Mouse (Mus musculus) embryonic fibroblast, embryonic 13.5 days (primary cell): ENCODE data around the gene A830005F24Rik. TPM values are rescaled to one million over a fixed set of nuclear protein-coding genes. Genes with fewer than 3 reads are reported as not detected.
"Not testable (repeated sequence)": the region's sequence is repeated elsewhere in the genome, so short reads cannot be mapped to it uniquely, and the experiment has no call there.

Experiments
- H3K27ac ChIP-seq: 2 replicates; pipeline ENCODE4 v1.5.1; 2012; ENCODE audit warnings: low read length, control low read depth, inconsistent platforms; ENCODE audit not compliant: insufficient read depth
- H3K4me1 ChIP-seq: 2 replicates; pipeline ENCODE4 v1.6.1; 2011; ENCODE audit warnings: low read length; ENCODE audit not compliant: control insufficient read depth, insufficient read depth
- H3K4me3 ChIP-seq: 2 replicates; pipeline ENCODE4 v1.5.1; 2011; ENCODE audit warnings: mild to moderate bottlenecking, control low read depth, low read length; ENCODE audit not compliant: insufficient read depth
- CTCF ChIP-seq: IDR thresholded peaks from 2 replicates; pipeline ENCODE4 v1.5.1; 2011; ENCODE audit warnings: mild to moderate bottlenecking, control low read depth, low read length, moderate library complexity, borderline replicate concordance; ENCODE audit not compliant: insufficient read depth
- POLR2A ChIP-seq: IDR thresholded peaks from 2 replicates; pipeline ENCODE4 v1.6.1; 2011; ENCODE audit warnings: low read depth, mild to moderate bottlenecking, control low read depth, low read length, moderate library complexity
- polyA plus RNA-seq: library from polyadenylated mRNA; stranded (reverse); fragments of >200 nt; gene quantifications from 2 replicates; pipeline ENCODE4 v1.2.4, GENCODE M21; 2011; ENCODE audit warnings: low read depth; ENCODE audit not compliant: missing spikeins, insufficient read length

Gene A830005F24Rik
- polyA plus RNA-seq, 1 experiment = 1.8 TPM

GRCm38 (mm10) chr13:48502422-48502821, 10.9 kb upstream of the A830005F24Rik start:
- Histone ChIP-seq H3K4me3 (no peak overlapping the region), H3K4me1 (peaks cover 6% of the 10 kb centered on the region), H3K27ac (peak overlapping the region; percentile 75; the same call in 1 of the 2 replicates)
- TF ChIP-seq POLR2A (no peak), CTCF (no peak)

GRCm38 (mm10) chr13:48508661-48509060, 4.7 kb upstream of the A830005F24Rik start:
- TF ChIP-seq CTCF (no peak), POLR2A (no peak)
- Histone ChIP-seq H3K4me1 (no peaks in the 10 kb centered on the region), H3K4me3 (no peak overlapping the region), H3K27ac (no peak overlapping the region)

- no peak for TF ChIP-seq POLR2A
- TF ChIP-seq CTCF = no peak
- no peak overlapping the region for H3K4me3 ChIP-seq
- H3K27ac ChIP-seq = no peak overlapping the region
- no peaks in the 10 kb centered on the region for H3K4me1 ChIP-seq
Observed at GRCm38 (mm10) chr13:48515861-48516260, 2.5 kb downstream of the A830005F24Rik start.

GRCm38 (mm10) chr13:48519122-48519521, 5.8 kb downstream of the A830005F24Rik start:
- not testable (repeated sequence) for H3K27ac ChIP-seq, H3K4me1 ChIP-seq, H3K4me3 ChIP-seq

GRCm38 (mm10) chr13:48525745-48526144, 12.4 kb downstream of the A830005F24Rik start:
- Histone ChIP-seq H3K4me1 (no peaks in the 10 kb centered on the region), H3K27ac (no peak overlapping the region), H3K4me3 (no peak overlapping the region)
- TF ChIP-seq POLR2A = no peak
- no peak for TF ChIP-seq CTCF

GRCm38 (mm10) chr13:48528123-48528871, 14.9 kb downstream of the A830005F24Rik start:
- Histone ChIP-seq H3K27ac (no peak overlapping the region), H3K4me1 (no peaks in the 10 kb centered on the region), H3K4me3 (no peak overlapping the region)
- TF ChIP-seq POLR2A (no peak), CTCF (0 out of 2 replicates have a peak, but pooled peaks have one; percentile 31)

GRCm38 (mm10) chr13:48529028-48529427, 15.7 kb downstream of the A830005F24Rik start:
- H3K4me3 ChIP-seq = no peak overlapping the region
- no peak for TF ChIP-seq POLR2A
- TF ChIP-seq CTCF = no peak
- H3K4me1 ChIP-seq = no peaks in the 10 kb centered on the region
- no peak overlapping the region for H3K27ac ChIP-seq

- H3K27ac ChIP-seq = no peak overlapping the region
- TF ChIP-seq POLR2A = no peak
- no peak for TF ChIP-seq CTCF
- no peaks in the 10 kb centered on the region for H3K4me1 ChIP-seq
- H3K4me3 ChIP-seq = no peak overlapping the region
Observed at GRCm38 (mm10) chr13:48530685-48531084, 17.3 kb downstream of the A830005F24Rik start.

- no peak for TF ChIP-seq POLR2A
- no peak for TF ChIP-seq CTCF
- Histone ChIP-seq H3K4me3 (no peak overlapping the region), H3K27ac (no peak overlapping the region), H3K4me1 (no peaks in the 10 kb centered on the region)
Observed at GRCm38 (mm10) chr13:48531448-48531847, 18.1 kb downstream of the A830005F24Rik start.

- Histone ChIP-seq H3K4me3 (no peak overlapping the region), H3K4me1 (no peaks in the 10 kb centered on the region), H3K27ac (peak overlapping the region; percentile 3; the same call in 1 of the 2 replicates)
- no peak for TF ChIP-seq CTCF
- TF ChIP-seq POLR2A = no peak
Observed at GRCm38 (mm10) chr13:48533441-48533840, 20.1 kb downstream of the A830005F24Rik start.
